Mouse (Mus musculus) hindbrain, embryonic 12.5 days (tissue): ENCODE measurements around the gene Gclm. TPM values are rescaled to one million over a fixed set of nuclear protein-coding genes. Genes with fewer than 3 reads are reported as not detected.
A peak's percentile ranks its signal among the peaks of the same experiment; 100 is the strongest.
"Not testable (repeated sequence)": the region's sequence is repeated elsewhere in the genome, so short reads cannot be mapped to it uniquely, and the experiment has no call there.

ENCODE experiments used
- ATAC-seq: fragments of 200-750 bp; cut with Nextera tagmentation; 2 replicates; pipeline ENCODE4 v1.8.0; 2017; ENCODE audit warnings: moderate TSS enrichment; ENCODE audit not compliant: low FRiP score
- H3K27ac ChIP-seq: fragments of 300-500 bp; sonication (generic); 2 replicates; pipeline ENCODE4 v1.5.1; 2016; ENCODE audit warnings: mild to moderate bottlenecking
- H3K27me3 ChIP-seq: fragments of 300-500 bp; sonication (generic); 2 replicates; pipeline ENCODE4 v1.6.1; 2016; ENCODE audit warnings: mild to moderate bottlenecking
- H3K36me3 ChIP-seq: fragments of 300-500 bp; sonication (generic); 2 replicates; pipeline ENCODE4 v1.6.1; 2016; ENCODE audit warnings: mild to moderate bottlenecking
- H3K4me1 ChIP-seq: fragments of 300-500 bp; sonication (generic); 2 replicates; pipeline ENCODE4 v1.6.1; 2016
- H3K4me2 ChIP-seq: fragments of 300-500 bp; sonication (generic); replicated peaks from 2 replicates; pipeline ENCODE4 v1.6.1; 2016; ENCODE audit warnings: mild to moderate bottlenecking
- H3K4me3 ChIP-seq: fragments of 300-500 bp; sonication (generic); 2 replicates; pipeline ENCODE4 v1.5.1; 2016; ENCODE audit warnings: mild to moderate bottlenecking
- H3K9ac ChIP-seq: fragments of 300-500 bp; sonication (generic); 2 replicates; pipeline ENCODE4 v1.6.1; 2016; ENCODE audit warnings: mild to moderate bottlenecking, moderate library complexity
- H3K9me3 ChIP-seq: fragments of 300-500 bp; sonication (generic); replicated peaks from 2 replicates; pipeline ENCODE4 v1.6.1; 2016; ENCODE audit warnings: mild to moderate bottlenecking
- WGBS: fragments of 180-500 bp; shearing (Covaris S2); methylation state at CpG from one replicate; pipeline ENCODE4 v1.1.7; 2016; 5-methylcytosine and 5-hydroxymethylcytosine counted together
- polyA plus RNA-seq: library from polyadenylated mRNA; unstranded; fragments of >200 nt; fragmentation: Nextera tagmentation; extraction: Ambion mirVana; gene quantifications from 2 replicates; pipeline ENCODE4 v1.2.1, GENCODE M21; 2016

Gclm gene
- polyA plus RNA-seq, 1 experiment from 2014 or later, result 72.9 TPM

GRCm38 (mm10) chr3:122245878-122246332, 548 bp downstream of the Gclm start:
- H3K27ac ChIP-seq, result peak overlapping the region; percentile 93
- peak overlapping the region; percentile 84 for H3K9ac ChIP-seq
- H3K9me3 ChIP-seq, result no peaks in the 10 kb centered on the region
- H3K4me2 ChIP-seq, result peak overlapping the region; percentile 72
- ATAC-seq, result peak; percentile 69
- H3K27me3 ChIP-seq, result no peaks in the 10 kb centered on the region
- peaks cover 15% of the 10 kb centered on the region for H3K4me1 ChIP-seq
- under 1% methylated on average over 50 of the region's 50 CpGs for WGBS
- H3K4me3 ChIP-seq, result peak overlapping the region; percentile 84
- H3K36me3 ChIP-seq, result no peaks in the 10 kb centered on the region

DNA sequence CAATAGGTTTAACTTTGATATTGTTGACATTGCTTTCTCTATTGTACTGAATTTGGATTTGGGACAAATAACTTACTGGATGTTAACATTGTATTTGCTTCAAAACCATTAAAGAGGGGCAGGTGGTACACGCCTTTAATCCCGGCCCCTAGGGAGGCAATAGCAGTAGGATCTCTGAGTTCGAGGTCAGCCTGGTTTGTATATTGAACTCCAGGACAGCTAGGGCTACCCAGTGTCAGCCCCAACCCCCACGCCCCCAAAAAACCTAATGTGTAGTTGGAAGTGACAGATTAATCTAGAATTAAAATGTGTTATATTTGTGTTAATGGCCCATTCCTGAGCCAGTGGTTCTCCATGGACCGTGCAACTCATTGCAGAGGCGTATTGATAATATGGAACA, 1.0 kb downstream of the Gclm start:
- no peak for ATAC-seq
- no peaks in the 10 kb centered on the region for H3K9me3 ChIP-seq
- H3K9ac ChIP-seq, result peak overlapping the region; percentile 84
- H3K4me1 ChIP-seq, result peaks cover 15% of the 10 kb centered on the region
- WGBS, result 32% methylated on average over 6 of the region's 6 CpGs
- no peaks in the 10 kb centered on the region for H3K27me3 ChIP-seq
- H3K4me2 ChIP-seq, result peak overlapping the region; percentile 72
- H3K4me3 ChIP-seq, result peak overlapping the region; percentile 84
- H3K36me3 ChIP-seq, result 0 out of 2 replicates have a peak, but pooled peaks cover 1% of the 10 kb centered on the region
- H3K27ac ChIP-seq, result peak overlapping the region; percentile 93; the same call in 1 of the 2 replicates

DNA sequence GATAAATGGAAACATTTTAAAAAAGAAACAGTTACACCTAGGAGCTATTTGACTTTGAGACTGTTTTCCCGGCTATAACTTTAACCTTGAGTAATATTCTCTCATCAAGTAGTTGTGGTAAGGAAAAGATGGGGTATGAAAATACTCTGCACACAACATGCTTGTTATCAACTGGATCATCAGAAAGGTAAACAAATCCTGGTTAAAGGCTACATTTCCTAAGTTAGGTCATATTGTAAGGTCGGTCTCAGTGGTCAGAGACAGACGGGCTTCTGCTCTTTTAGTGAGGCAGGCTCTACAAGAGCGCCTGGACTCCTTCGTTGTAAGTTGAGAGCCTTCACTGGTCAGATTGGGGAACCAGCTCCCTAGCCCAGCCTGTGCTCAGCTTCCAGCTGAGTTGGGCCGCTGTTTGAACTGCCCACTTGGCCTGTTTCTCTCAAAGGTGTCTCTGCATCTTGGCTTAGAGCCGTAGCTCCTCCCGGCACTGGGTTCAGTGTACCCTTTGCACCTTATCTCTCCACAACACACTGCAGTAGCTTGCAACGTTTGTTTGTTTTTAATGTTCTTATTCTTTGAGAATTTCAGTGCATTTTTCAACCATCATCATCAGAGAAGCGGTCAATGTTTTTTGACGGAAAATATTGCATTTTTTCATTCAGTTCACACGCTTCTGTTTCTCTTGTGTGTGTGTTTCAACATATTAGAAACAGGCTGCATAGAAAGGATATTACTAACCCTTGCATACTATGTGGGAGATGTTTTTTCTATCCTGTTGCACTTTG, 1.8 kb downstream of the Gclm start:
- Histone ChIP-seq H3K27ac (no peak overlapping the region), H3K4me1 (peaks cover 15% of the 10 kb centered on the region), H3K4me3 (peak overlapping the region; percentile 84), H3K36me3 (0 out of 2 replicates have a peak, but pooled peaks cover 3% of the 10 kb centered on the region), H3K27me3 (no peaks in the 10 kb centered on the region), H3K9ac (0 out of 2 replicates have a peak overlapping the region, but pooled peaks have one; percentile 84), H3K9me3 (no peaks in the 10 kb centered on the region), H3K4me2 (peak overlapping the region; percentile 72)
- ATAC-seq, result no peak
- WGBS, result 68% methylated on average over 12 of the region's 12 CpGs

DNA sequence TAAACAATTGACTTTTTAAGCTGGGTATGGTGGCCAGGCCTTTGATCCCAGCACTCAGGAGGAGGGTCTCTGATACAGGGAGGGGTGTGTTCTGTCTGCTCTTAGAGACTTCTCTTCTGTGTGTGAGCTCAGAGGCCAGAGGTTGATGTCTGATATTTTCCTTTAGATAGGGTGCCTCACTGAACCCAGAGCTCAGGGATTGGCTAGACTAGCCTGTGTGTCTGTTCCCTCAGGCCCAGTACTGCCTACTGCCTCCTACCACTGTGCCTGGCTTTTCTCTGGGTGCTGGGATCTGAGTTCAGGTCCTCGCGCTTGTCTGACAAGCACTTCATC, 2.4 kb downstream of the Gclm start:
- Histone ChIP-seq H3K27me3 (no peaks in the 10 kb centered on the region), H3K27ac (no peak overlapping the region), H3K9ac (no peak overlapping the region), H3K4me3 (no peak overlapping the region), H3K4me1 (peaks cover 15% of the 10 kb centered on the region), H3K4me2 (no peak overlapping the region), H3K9me3 (no peaks in the 10 kb centered on the region), H3K36me3 (0 out of 2 replicates have a peak, but pooled peaks cover 3% of the 10 kb centered on the region)
- no peak for ATAC-seq
- WGBS, result 95% methylated on average over 2 of the region's 2 CpGs

- 36% methylated on average over 3 of the region's 3 CpGs for WGBS
- H3K4me1 ChIP-seq, result 0 out of 2 replicates have a peak, but pooled peaks cover 2% of the 10 kb centered on the region
- no peak for ATAC-seq
Observed at GRCm38 (mm10) chr3:122252466-122253253, 7.3 kb downstream of the Gclm start.

GRCm38 (mm10) chr3:122254050-122254449, 8.7 kb downstream of the Gclm start:
- not testable (repeated sequence) for H3K9me3 ChIP-seq, H3K4me1 ChIP-seq, H3K4me2 ChIP-seq, H3K27ac ChIP-seq, H3K4me3 ChIP-seq, ATAC-seq, H3K36me3 ChIP-seq, H3K9ac ChIP-seq, H3K27me3 ChIP-seq
- 89% methylated on average over 7 of the region's 7 CpGs for WGBS

More at GRCm38 (mm10) chr3:122252466-122253253, 7.3 kb downstream of the Gclm start:
- H3K4me2 ChIP-seq, result no peak overlapping the region
- no peak overlapping the region for H3K9ac ChIP-seq
- H3K36me3 ChIP-seq, result 0 out of 2 replicates have a peak, but pooled peaks cover 3% of the 10 kb centered on the region
- no peak overlapping the region for H3K27ac ChIP-seq
- no peak overlapping the region for H3K4me3 ChIP-seq
- no peaks in the 10 kb centered on the region for H3K9me3 ChIP-seq
- H3K27me3 ChIP-seq, result no peaks in the 10 kb centered on the region

GRCm38 (mm10) chr3:122269986-122270385, 24.6 kb downstream of the Gclm start:
- Histone ChIP-seq H3K4me1 (peaks cover 2% of the 10 kb centered on the region), H3K9ac (no peak overlapping the region), H3K4me2 (no peak overlapping the region), H3K27ac (no peak overlapping the region), H3K4me3 (no peak overlapping the region), H3K27me3 (no peaks in the 10 kb centered on the region), H3K36me3 (0 out of 2 replicates have a peak, but pooled peaks cover 7% of the 10 kb centered on the region), H3K9me3 (no peaks in the 10 kb centered on the region)
- whole genome bisulfite sequencing, result 69% methylated on average over 5 of the region's 5 CpGs
- no peak for ATAC-seq

GRCm38 (mm10) chr3:122272565-122272964, 27.2 kb downstream of the Gclm start:
- 83% methylated on average over 1 of the region's 1 CpGs for WGBS
- ATAC-seq, H3K4me3 ChIP-seq, H3K9me3 ChIP-seq, H3K4me2 ChIP-seq, H3K27ac ChIP-seq, H3K27me3 ChIP-seq, H3K9ac ChIP-seq: not testable (repeated sequence)
- Histone ChIP-seq H3K4me1 (peaks cover 21% of the 10 kb centered on the region), H3K36me3 (peaks cover 20% of the 10 kb centered on the region)

DNA sequence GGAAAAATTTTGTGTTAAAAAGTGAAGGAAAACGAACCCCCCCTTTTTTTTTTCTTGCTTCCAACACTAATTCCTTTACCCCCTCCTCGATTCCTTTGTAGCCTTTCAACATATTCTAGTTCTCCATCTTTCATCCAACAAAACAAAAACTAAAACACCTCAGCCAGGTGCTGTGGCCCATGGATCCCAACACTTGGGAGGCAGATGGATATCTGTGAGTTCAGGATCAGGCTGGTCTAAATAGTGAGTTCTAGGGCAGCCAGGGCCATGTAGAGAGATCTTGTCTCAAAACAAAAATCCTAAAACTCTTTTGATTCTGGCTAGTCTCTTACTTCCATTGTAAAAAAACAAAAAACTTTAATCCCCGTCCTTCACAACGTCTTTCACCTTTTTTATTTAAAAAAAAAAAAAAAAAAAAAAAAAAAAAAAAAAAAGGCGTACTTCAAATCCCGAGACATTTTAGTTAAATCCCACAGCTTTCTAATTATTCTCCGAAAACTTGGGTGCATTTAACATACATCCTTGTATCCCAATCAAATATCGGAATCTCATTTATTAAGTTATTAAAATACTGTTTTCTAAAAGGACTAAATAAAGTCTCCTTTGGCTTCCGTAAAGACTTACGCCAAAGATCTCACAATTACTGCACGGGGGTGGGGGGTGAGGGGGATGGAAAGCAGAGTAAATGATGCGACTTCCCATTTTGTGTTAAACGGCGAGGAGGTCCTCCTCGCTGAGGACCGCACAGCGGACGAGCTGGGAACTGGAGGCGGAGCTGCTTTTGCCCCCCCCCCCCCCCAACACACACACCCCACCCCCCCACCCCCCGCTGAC, 28.3 kb downstream of the Gclm start:
- Histone ChIP-seq H3K27me3 (no peaks in the 10 kb centered on the region), H3K4me3 (peak overlapping the region; percentile 92), H3K27ac (peak overlapping the region; percentile 60; the same call in 1 of the 2 replicates), H3K4me2 (peak overlapping the region; percentile 80), H3K9ac (peak overlapping the region; percentile 45; the same call in 1 of the 2 replicates), H3K36me3 (peaks cover 31% of the 10 kb centered on the region), H3K9me3 (no peaks in the 10 kb centered on the region), H3K4me1 (peaks cover 28% of the 10 kb centered on the region)
- no peak for ATAC-seq
- 10% methylated on average over 19 of the region's 20 CpGs for WGBS

- peak within 1 kb of the TSS; percentile 81 for H3K9ac ChIP-seq
- no peaks in the 10 kb centered on the region for H3K27me3 ChIP-seq
- H3K27ac ChIP-seq, result peak within 1 kb of the TSS; percentile 60
- H3K4me3 ChIP-seq, result peak within 1 kb of the TSS; percentile 92
- H3K9me3 ChIP-seq, result no peaks in the 10 kb centered on the region
- peaks cover 28% of the 10 kb centered on the region for H3K4me1 ChIP-seq
- H3K4me2 ChIP-seq, result peak within 1 kb of the TSS; percentile 80
- peaks cover 39% of the 10 kb centered on the region for H3K36me3 ChIP-seq
- under 1% methylated on average over 57 of the region's 57 CpGs for WGBS
- ATAC-seq, result peak; percentile 96
Observed at GRCm38 (mm10) chr3:122274241-122275024, 29.1 kb downstream of the Gclm start, which contains the start of gene Dnttip2. Gene Dnttip2, plus strand, starts transcription at chr3:122274388.

GRCm38 (mm10) chr3:122275111-122275510, 29.8 kb downstream of the Gclm start:
- peaks cover 45% of the 10 kb centered on the region for H3K36me3 ChIP-seq
- no peak for ATAC-seq
- no peak overlapping the region for H3K27ac ChIP-seq
- no peaks in the 10 kb centered on the region for H3K9me3 ChIP-seq
- peaks cover 28% of the 10 kb centered on the region for H3K4me1 ChIP-seq
- peak overlapping the region; percentile 80 for H3K4me2 ChIP-seq
- WGBS, result 72% methylated on average over 10 of the region's 10 CpGs
- H3K27me3 ChIP-seq, result no peaks in the 10 kb centered on the region
- H3K9ac ChIP-seq, result peak overlapping the region; percentile 81; the same call in 1 of the 2 replicates
- H3K4me3 ChIP-seq, result peak overlapping the region; percentile 92
